Mouse (Mus musculus): ENCODE results near the gene Nat14.

Nat14 gene

GRCm38 (mm10) chr7:4943223-4943815 is 21.5 kb downstream of the Nat14 start:
- peak; percentile 84 to 91 for DNase-seq (ENCODE audit: low read depth in 1 of 2, low spot score in 2 of 2)

GRCm38 (mm10) chr7:4947855-4948254 is 26.0 kb downstream of the Nat14 start:
- no peak for DNase-seq (ENCODE audit: low read depth in 1 of 2, low spot score in 2 of 2)

- no peak for DNase-seq (ENCODE audit: low read depth in 1 of 2, low spot score in 2 of 2)
Measured at GRCm38 (mm10) chr7:4948386-4948785, 26.6 kb downstream of the Nat14 start.

GRCm38 (mm10) chr7:4950561-4951342 is 28.9 kb downstream of the Nat14 start:
- no peak for DNase-seq (ENCODE audit: low read depth in 1 of 2, low spot score in 2 of 2)

GRCm38 (mm10) chr7:4953815-4954445 is 32.1 kb downstream of the Nat14 start:
- no peak for DNase-seq (ENCODE audit: low read depth in 1 of 2, low spot score in 2 of 2)

- no peak for DNase-seq (ENCODE audit: low read depth in 1 of 2, low spot score in 2 of 2)
Measured at GRCm38 (mm10) chr7:4957361-4957760, 35.5 kb downstream of the Nat14 start.

GRCm38 (mm10) chr7:4963527-4963926 is 41.7 kb downstream of the Nat14 start:
- DNase-seq (ENCODE audit: low read depth in 1 of 2, low spot score in 2 of 2), result no peak

- DNase-seq (ENCODE audit: low read depth in 1 of 2, low spot score in 2 of 2), result peak in 1 of 2 experiments; percentile 36
Measured at GRCm38 (mm10) chr7:4964272-4964671, 42.4 kb downstream of the Nat14 start, which contains the start of gene Sbk2. Gene Sbk2 (minus strand): TSS chr7:4964406.

- DNase-seq (ENCODE audit: low read depth in 1 of 2, low spot score in 2 of 2), result no peak
Measured at GRCm38 (mm10) chr7:4964988-4965387, 43.2 kb downstream of the Nat14 start.

- no peak for DNase-seq (ENCODE audit: low read depth in 1 of 2, low spot score in 2 of 2)
Measured at GRCm38 (mm10) chr7:4971068-4971467, 49.2 kb downstream of the Nat14 start, which contains the start of gene Sbk3. Gene Sbk3 (minus strand): TSS chr7:4971168.

GRCm38 (mm10) chr7:4971710-4972109 is 49.9 kb downstream of the Nat14 start:
- no peak for DNase-seq (ENCODE audit: low read depth in 1 of 2, low spot score in 2 of 2)

- DNase-seq (ENCODE audit: low read depth in 1 of 2, low spot score in 2 of 2), result no peak
Measured at GRCm38 (mm10) chr7:4972321-4973047, 50.7 kb downstream of the Nat14 start.
